Mouse (Mus musculus): ENCODE data around the gene Pbx4.

DNA sequence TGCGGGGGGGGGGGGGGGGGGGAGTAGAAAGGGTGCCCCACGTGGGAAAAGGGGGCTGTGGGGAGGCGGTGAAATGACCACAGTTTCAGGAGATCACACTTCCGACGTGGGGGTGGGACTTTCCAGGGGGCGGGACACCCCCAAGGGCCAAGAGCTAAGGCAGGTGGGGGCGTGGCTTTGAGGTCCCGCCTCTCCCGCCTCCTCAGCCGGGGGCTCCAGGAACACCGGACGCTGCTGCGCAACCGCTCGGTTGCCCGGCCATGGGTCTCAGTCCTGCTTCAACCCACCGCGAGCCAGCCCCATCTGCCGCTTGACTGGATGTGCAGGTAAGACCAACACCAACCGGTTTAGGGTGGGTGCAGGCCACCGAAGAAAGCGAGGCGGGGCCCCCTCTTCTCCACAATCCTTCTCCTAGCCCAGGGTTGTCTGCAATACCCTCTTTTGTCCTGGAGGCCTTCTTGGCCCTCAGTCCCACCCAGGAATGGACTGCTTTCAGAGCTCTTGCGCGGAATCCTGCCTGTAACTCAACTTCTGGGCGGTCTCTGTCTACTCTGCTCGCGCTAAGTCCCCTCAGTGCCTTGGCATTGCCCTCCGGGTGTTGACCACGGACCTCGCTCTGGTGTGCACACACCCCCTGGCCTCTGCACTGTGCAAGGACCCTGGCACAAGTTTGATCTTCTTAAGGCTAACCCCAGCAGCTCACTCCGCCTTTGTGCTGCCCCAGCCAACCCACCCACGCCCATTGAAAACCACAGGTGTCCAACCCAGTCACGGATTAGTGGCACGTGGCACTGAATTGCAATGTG lies 9.7 kb upstream of the Pbx4 start, which contains the start of gene Lpar2:
- TF ChIP-seq CTCF (IDR thresholded peaks at IDR 0.05; ENCODE audit: insufficient read depth, low read depth, low read length) (no peak), POLR2A (IDR thresholded peaks at IDR 0.05; ENCODE audit: insufficient read depth, low read depth, low read length) (no peak)

Measured in olfactory bulb, adult 2 months (tissue).